Mouse (Mus musculus) frontal cortex, adult (tissue): ENCODE results near the gene Ip6k2.

Source experiments
- ATAC-seq: cut with Nextera tagmentation; 2 replicates; pipeline ENCODE4 v1.9.2; 2017; ENCODE audit warnings: mild to moderate bottlenecking, moderate library complexity, mixed read lengths; ENCODE audit not compliant: low TSS enrichment

Ip6k2 gene

GRCm38 (mm10) chr9:108820077-108820476 lies 36.5 kb downstream of the Ip6k2 start:
- no peak for ATAC-seq

GRCm38 (mm10) chr9:108824144-108824685 lies 40.6 kb downstream of the Ip6k2 start:
- peak; percentile 20 for ATAC-seq

- peak; percentile 72 for ATAC-seq
Measured at GRCm38 (mm10) chr9:108824755-108825413, 41.3 kb downstream of the Ip6k2 start.

GRCm38 (mm10) chr9:108825820-108826699 lies 42.5 kb downstream of the Ip6k2 start, which contains the start of gene Celsr3:
Celsr3 (plus strand) TSS chr9:108826320.
- ATAC-seq, result peak; percentile 72

GRCm38 (mm10) chr9:108826700-108827340 lies 43.2 kb downstream of the Ip6k2 start:
- no peak for ATAC-seq

- no peak for ATAC-seq
Measured at GRCm38 (mm10) chr9:108827454-108827853, 43.9 kb downstream of the Ip6k2 start.

- ATAC-seq, result no peak
Measured at GRCm38 (mm10) chr9:108827906-108828305, 44.3 kb downstream of the Ip6k2 start.

GRCm38 (mm10) chr9:108831637-108832036 lies 48.0 kb downstream of the Ip6k2 start:
- ATAC-seq, result no peak

- ATAC-seq, result peak; percentile 77
Measured at GRCm38 (mm10) chr9:108832390-108833108, 49.0 kb downstream of the Ip6k2 start.

GRCm38 (mm10) chr9:108842989-108843388 lies 59.4 kb downstream of the Ip6k2 start:
- peak; percentile 87 for ATAC-seq

- no peak for ATAC-seq
Measured at GRCm38 (mm10) chr9:108845390-108845789, 61.8 kb downstream of the Ip6k2 start.

- ATAC-seq, result no peak
Measured at GRCm38 (mm10) chr9:108847374-108847773, 63.8 kb downstream of the Ip6k2 start.

- ATAC-seq, result no peak
Measured at GRCm38 (mm10) chr9:108848419-108848818, 64.8 kb downstream of the Ip6k2 start.

- ATAC-seq, result no peak
Measured at GRCm38 (mm10) chr9:108852976-108853375, 69.4 kb downstream of the Ip6k2 start, which contains the start of gene Slc26a6. Slc26a6 (plus strand) TSS chr9:108853283.

- peak; percentile 84 for ATAC-seq
Measured at GRCm38 (mm10) chr9:108853635-108854240, 70.1 kb downstream of the Ip6k2 start.

GRCm38 (mm10) chr9:108854241-108854696 lies 70.7 kb downstream of the Ip6k2 start:
- peak; percentile 75 for ATAC-seq

GRCm38 (mm10) chr9:108855335-108855734 lies 71.7 kb downstream of the Ip6k2 start:
- no peak for ATAC-seq
